ENCODE assay signal across 16 mouse cellular contexts in genomic region chr8:106394493-106394892, GRCm38 (mm10). TPM values are rescaled to one million over a fixed set of nuclear protein-coding genes. Genes with fewer than 3 reads are reported as not detected.
DNase-seq lines count a peak whose midpoint lies in the region; ATAC-seq and TF ChIP-seq lines count a peak whose summit lies in the region.
"Had no signal": no experiment of that assay in that cellular context is flagged by ENCODE, and none has a peak within 500 bp of the region (broad histone marks: within the 10 kb centered on the region; RNA-seq: fewer than 3 reads in every experiment).

No protein-coding gene starts in this region.

- H3K27me3 ChIP-seq in intestine, embryonic 14.5 days (replicated peaks; ENCODE audit: control insufficient read depth, insufficient read depth, low read length) = no peaks in the 10 kb centered on the region
- H3K27me3 ChIP-seq in intestine, postnatal 0 days (replicated peaks; ENCODE audit: control insufficient read depth, insufficient read depth, low read length) = no peaks in the 10 kb centered on the region
- H3K27me3 ChIP-seq in CH12.LX (replicated peaks) = no peaks in the 10 kb centered on the region
- no peaks in the 10 kb centered on the region for H3K27me3 ChIP-seq in kidney, embryonic 16.5 days (ENCODE audit: insufficient read depth, low read length)
- H3K27me3 ChIP-seq: liver, embryonic 13.5 days; midbrain, embryonic 15.5 days; neural tube, embryonic 15.5 days had no signal

- H3K9ac ChIP-seq in intestine, embryonic 14.5 days (ENCODE audit: low read length) = no peak overlapping the region
- no peak overlapping the region for H3K9ac ChIP-seq in intestine, postnatal 0 days (ENCODE audit: low read depth, low read length)
- no peak overlapping the region for H3K9ac ChIP-seq in CH12.LX (ENCODE audit: insufficient read depth, low read depth)
- H3K9ac ChIP-seq in kidney, embryonic 16.5 days (replicated peaks; ENCODE audit: low read length) = no peak overlapping the region
- H3K9ac ChIP-seq: liver, embryonic 13.5 days; midbrain, embryonic 15.5 days; neural tube, embryonic 15.5 days had no signal

- no peak for TF ChIP-seq RAD21 in CH12.LX (IDR thresholded peaks at IDR 0.05; ENCODE audit: low read depth, low read length)

- 49% methylated on average over 4 of the region's 4 CpGs for WGBS in intestine, embryonic 14.5 days
- 62% methylated on average over 4 of the region's 4 CpGs for WGBS in intestine, postnatal 0 days
- 78% methylated on average over 4 of the region's 4 CpGs for WGBS in kidney, embryonic 16.5 days

- H3K27ac ChIP-seq in intestine, embryonic 14.5 days (ENCODE audit: low read depth) = peak overlapping the region; percentile 36; the same call in 1 of the 2 replicates
- no peak overlapping the region for H3K27ac ChIP-seq in intestine, postnatal 0 days (ENCODE audit: low read depth, low read length)
- no peak overlapping the region for H3K27ac ChIP-seq in CH12.LX (ENCODE audit: insufficient read depth, low read depth)
- no peak overlapping the region for H3K27ac ChIP-seq in kidney, embryonic 16.5 days (ENCODE audit: low read length)
- H3K27ac ChIP-seq: hindbrain, postnatal 0 days; liver, embryonic 13.5 days; midbrain, embryonic 15.5 days; neural tube, embryonic 15.5 days had no signal

- H3K4me1 ChIP-seq in intestine, embryonic 14.5 days (replicated peaks; ENCODE audit: control insufficient read depth, insufficient read depth, low read length) = peaks cover 3% of the 10 kb centered on the region; the same call in 1 of the 2 replicates
- H3K4me1 ChIP-seq in intestine, postnatal 0 days (replicated peaks; ENCODE audit: control insufficient read depth, insufficient read depth, low read length) = no peaks in the 10 kb centered on the region
- peaks cover 2 to 25% of the 10 kb centered on the region in 2 experiments; a peak in 3 of 4 replicates for H3K4me1 ChIP-seq in CH12.LX (ENCODE audit: control insufficient read depth in 1 of 2, insufficient read depth in 2 of 2)
- peaks cover 3% of the 10 kb centered on the region for H3K4me1 ChIP-seq in kidney, embryonic 16.5 days (ENCODE audit: insufficient read depth, low read length)
- H3K4me1 ChIP-seq: liver, embryonic 13.5 days; midbrain, embryonic 15.5 days had no signal

- dilution Hi-C loops in CH12.LX (cut with MboI; ENCODE audit: extremely low pct_ligation_motif_present, extremely low pct_unique_long_range_greater_than_20kb, low sequenced_read_pairs) = no loop called here

- H3K9me3 ChIP-seq in intestine, embryonic 14.5 days (ENCODE audit: control insufficient read depth, low read length) = no peaks in the 10 kb centered on the region
- no peaks in the 10 kb centered on the region for H3K9me3 ChIP-seq in intestine, postnatal 0 days (ENCODE audit: control insufficient read depth)
- no peaks in the 10 kb centered on the region for H3K9me3 ChIP-seq in CH12.LX (replicated peaks; ENCODE audit: low read length)
- H3K9me3 ChIP-seq in kidney, embryonic 16.5 days (ENCODE audit: low read length) = no peaks in the 10 kb centered on the region
- H3K9me3 ChIP-seq: liver, embryonic 13.5 days; midbrain, embryonic 15.5 days; neural tube, embryonic 15.5 days had no signal

- no peaks in the 10 kb centered on the region for H3K36me3 ChIP-seq in intestine, embryonic 14.5 days (ENCODE audit: control insufficient read depth, insufficient read depth, low read length)
- H3K36me3 ChIP-seq in intestine, postnatal 0 days (ENCODE audit: control insufficient read depth, insufficient read depth) = no peaks in the 10 kb centered on the region
- H3K36me3 ChIP-seq in CH12.LX (replicated peaks in 1 of 2; ENCODE audit: control insufficient read depth in 1 of 2, insufficient read depth in 1 of 2, low read length in 1 of 2) = no peaks in the 10 kb centered on the region
- no peaks in the 10 kb centered on the region for H3K36me3 ChIP-seq in kidney, embryonic 16.5 days (ENCODE audit: insufficient read depth, low read length)
- H3K36me3 ChIP-seq: liver, embryonic 13.5 days; midbrain, embryonic 15.5 days; neural tube, embryonic 15.5 days had no signal

- no peak for TF ChIP-seq EP300 in CH12.LX (IDR thresholded peaks at IDR 0.05; ENCODE audit: low read length)

- no peak for ATAC-seq in intestine, embryonic 14.5 days (replicated peaks; ENCODE audit: low FRiP score, low TSS enrichment, low read depth)
- no peak for ATAC-seq in intestine, postnatal 0 days
- peak; percentile 94 for ATAC-seq in granulocyte monocyte progenitor cell, adult 5-6 weeks (replicated peaks; ENCODE audit: poor library complexity, severe bottlenecking)
- no peak for ATAC-seq in kidney, embryonic 16.5 days (ENCODE audit: low FRiP score, low TSS enrichment)
- ATAC-seq: forebrain, embryonic 16.5 days; hindbrain, postnatal 0 days; midbrain, embryonic 15.5 days had no signal

- in situ Hi-C loops in CH12.LX (cut with MboI; ENCODE audit: low pct_ligation_motif_present, low pct_unique_long_range_greater_than_20kb, low sequenced_read_pairs) = no loop called here

- no peak for TF ChIP-seq CTCF in intestine, postnatal 0 days (IDR thresholded peaks at IDR 0.05; ENCODE audit: low read depth)
- TF ChIP-seq CTCF in CH12.LX (conservative IDR thresholded peaks at IDR 0.05 in 1 of 2, IDR thresholded peaks at IDR 0.05 in 1 of 2; ENCODE audit: low read depth in 2 of 2, low read length in 2 of 2) = no peak

- no peak overlapping the region for H3K4me3 ChIP-seq in intestine, embryonic 14.5 days (ENCODE audit: low read depth, low read length)
- H3K4me3 ChIP-seq in intestine, postnatal 0 days (ENCODE audit: low read depth, low read length) = no peak overlapping the region
- H3K4me3 ChIP-seq in CH12.LX (replicated peaks in 1 of 3; ENCODE audit: low read depth in 2 of 3, low read length in 2 of 3, poor library complexity in 1 of 3) = no peak overlapping the region
- H3K4me3 ChIP-seq in kidney, embryonic 16.5 days (ENCODE audit: low read length) = no peak overlapping the region
- H3K4me3 ChIP-seq: liver, embryonic 13.5 days; midbrain, embryonic 15.5 days; neural tube, embryonic 15.5 days had no signal

- no peak overlapping the region for H3K4me2 ChIP-seq in intestine, embryonic 14.5 days (ENCODE audit: low read length)
- H3K4me2 ChIP-seq in intestine, postnatal 0 days (replicated peaks; ENCODE audit: low read depth) = no peak overlapping the region
- H3K4me2 ChIP-seq in CH12.LX (ENCODE audit: insufficient read depth, low read depth, poor library complexity, severe bottlenecking) = no peak overlapping the region
- H3K4me2 ChIP-seq in kidney, embryonic 16.5 days (replicated peaks; ENCODE audit: low read depth, low read length) = no peak overlapping the region
- H3K4me2 ChIP-seq: liver, embryonic 13.5 days; midbrain, embryonic 15.5 days; neural tube, embryonic 15.5 days had no signal

- no peak for DNase-seq in intestine, embryonic 14.5 days (ENCODE audit: low spot score)
- DNase-seq in CH12.LX (ENCODE audit: extremely low read depth) = peak; percentile 20
- DNase-seq in lung, postnatal 25 days (ENCODE audit: low spot score) = peak; percentile 29
- DNase-seq in frontal cortex, adult 2 months (ENCODE audit: extremely low spot score in 1 of 2, low spot score in 1 of 2) = no peak
- no peak for DNase-seq in cerebellum, adult 8-10 months
- DNase-seq: cerebellum, postnatal 14 days; kidney, postnatal 4 days; liver, embryonic 13.5 days; thymus, adult 18-20 months had no signal

- no peaks in the 10 kb centered on the region for H3K79me2 ChIP-seq in CH12.LX (replicated peaks; ENCODE audit: control insufficient read depth, extremely low read depth, insufficient read depth, poor library complexity, severe bottlenecking)

- no peak for TF ChIP-seq POLR2A in CH12.LX (IDR thresholded peaks at IDR 0.05; ENCODE audit: low read depth, low read length)

TF ChIP-seq in CH12.LX, 34 proteins besides CTCF, POLR2A, EP300 and RAD21:
- no peak for TF ChIP-seq USF2 (conservative IDR thresholded peaks at IDR 0.05; ENCODE audit: low read depth, low read length)
- TF ChIP-seq ZNF384 (IDR thresholded peaks at IDR 0.05; ENCODE audit: low read depth, low read length) = no peak
- no peak for TF ChIP-seq NRF1 (IDR thresholded peaks at IDR 0.05; ENCODE audit: low read depth, low read length)
- no peak for TF ChIP-seq MEF2A (IDR thresholded peaks at IDR 0.05; ENCODE audit: borderline replicate concordance, low read depth, low read length)
- no peak for TF ChIP-seq E2F4 (IDR thresholded peaks at IDR 0.05; ENCODE audit: insufficient replicate concordance, low read depth, low read length)
- no peak for TF ChIP-seq MAFK (IDR thresholded peaks at IDR 0.05; ENCODE audit: insufficient replicate concordance, low read length)
- TF ChIP-seq GABPA (IDR thresholded peaks at IDR 0.05; ENCODE audit: insufficient replicate concordance, low read depth, low read length) = no peak
- no peak for TF ChIP-seq ZMIZ1 (IDR thresholded peaks at IDR 0.05; ENCODE audit: low read depth, low read length)
- no peak for TF ChIP-seq ZKSCAN1 (IDR thresholded peaks at IDR 0.05; ENCODE audit: borderline replicate concordance, low read depth, low read length)
- no peak for TF ChIP-seq BHLHE40 (IDR thresholded peaks at IDR 0.05; ENCODE audit: low read depth, low read length)
- no peak for TF ChIP-seq JUN (IDR thresholded peaks at IDR 0.05; ENCODE audit: insufficient read depth, low read depth, low read length)

RNA-seq across cellular contexts. Expression of gene Zfp90, which starts 20.6 kb away (rescaled TPM):
- polyA plus RNA-seq in intestine, embryonic 14.5 days (2014; fragmentation: Nextera tagmentation; extraction: Ambion mirVana) = 21.2 and 23.0 TPM in 2 replicates
- polyA plus RNA-seq in intestine, postnatal 0 days (2015; fragmentation: Nextera tagmentation; extraction: Ambion mirVana) = 5.6 and 6.6 TPM in 2 replicates
- total RNA-seq in CH12.LX (2012; rRNA removed) (1.6 and 1.8 TPM in 2 replicates), CH12.LX (2014; rRNA removed) (3.5 and 4.1 TPM in 2 replicates)
- 2.8 and 3.0 TPM in 2 replicates for polyA plus RNA-seq in CH12.LX (2012; ENCODE audit: insufficient read length, low read depth)
- total RNA-seq in granulocyte monocyte progenitor cell, adult 5-6 weeks (2014; fragmentation: Nextera tagmentation) = 6.7 and 9.2 TPM in 2 replicates
- total RNA-seq in granulocyte monocyte progenitor cell, adult 5-6 weeks (2017) = 6.0 and 7.8 TPM in 2 replicates
- polyA plus RNA-seq in frontal cortex, adult 2 months (2012; rRNA removed) = 13.0 and 14.0 TPM in 2 replicates
- polyA plus RNA-seq in kidney, embryonic 16.5 days (2015; fragmentation: Nextera tagmentation; extraction: Ambion mirVana) = 19.3 and 19.8 TPM in 2 replicates

RNA-seq across cellular contexts. Expression of gene Smpd3, which starts 56.7 kb away (rescaled TPM):
- 20.0 and 20.4 TPM in 2 replicates for polyA plus RNA-seq in intestine, embryonic 14.5 days (2014; fragmentation: Nextera tagmentation; extraction: Ambion mirVana)
- polyA plus RNA-seq in intestine, postnatal 0 days (2015; fragmentation: Nextera tagmentation; extraction: Ambion mirVana) = 10.6 and 11.8 TPM in 2 replicates
- total RNA-seq in CH12.LX (2012; rRNA removed) (0.21 and 0.25 TPM in 2 replicates), CH12.LX (2014; rRNA removed) (0.16 and 0.23 TPM in 2 replicates)
- 0.16 and 0.19 TPM in 2 replicates for polyA plus RNA-seq in CH12.LX (2012; ENCODE audit: insufficient read length, low read depth)
- not detected in 2 replicates for total RNA-seq in granulocyte monocyte progenitor cell, adult 5-6 weeks (2014; fragmentation: Nextera tagmentation)
- 0.13 TPM in 1 of 2 replicates, not detected in the other for total RNA-seq in granulocyte monocyte progenitor cell, adult 5-6 weeks (2017)
- polyA plus RNA-seq in frontal cortex, adult 2 months (2012; rRNA removed) = 20.7 and 20.9 TPM in 2 replicates
- polyA plus RNA-seq in kidney, embryonic 16.5 days (2015; fragmentation: Nextera tagmentation; extraction: Ambion mirVana) = 0.82 and 1.0 TPM in 2 replicates

Comparison
In these comparisons a context has a peak if more than half of its experiments do, and no peak if none do; other contexts are left out.
1. DNase-seq: peak in CH12.LX (single experiment) and lung, postnatal 25 days (single experiment); none in intestine, embryonic 14.5 days (single experiment), frontal cortex, adult 2 months (0 of 2) and cerebellum, adult 8-10 months (single experiment).